ENCODE assay signal across 21 mouse cellular contexts in the genomic region with DNA sequence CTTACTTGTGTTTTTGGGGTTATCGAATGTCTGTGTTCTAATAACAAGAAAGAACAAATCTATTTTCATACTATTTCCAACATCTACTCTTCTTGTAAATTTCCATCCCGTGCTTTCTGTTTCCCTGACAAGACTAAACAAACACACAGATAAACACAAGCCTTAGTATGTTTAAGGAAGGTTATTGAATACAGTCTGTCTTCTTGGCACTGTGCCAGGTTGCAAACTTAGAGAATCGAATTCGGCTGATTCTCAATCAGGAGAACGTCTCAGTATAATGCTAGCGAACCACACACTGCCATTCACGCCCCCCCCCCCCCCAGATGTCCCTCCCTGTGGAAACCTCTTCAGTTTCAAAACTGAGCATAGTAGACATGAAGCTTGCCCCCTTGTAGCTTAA.
DNase-seq lines count a peak whose midpoint lies in the region; ATAC-seq and TF ChIP-seq lines count a peak whose summit lies in the region.
"Had no signal": no experiment of that assay in that cellular context is flagged by ENCODE, and none has a peak within 500 bp of the region (broad histone marks: within the 10 kb centered on the region; RNA-seq: fewer than 3 reads in every experiment).

No protein-coding gene starts in this region.

- H3K4me2 ChIP-seq in hindbrain, postnatal 0 days (ENCODE audit: low read depth, low read length) = no peak overlapping the region
- peak overlapping the region; percentile 7; the same call in 1 of the 2 replicates for H3K4me2 ChIP-seq in embryonic facial prominence, embryonic 13.5 days
- H3K4me2 ChIP-seq in neural tube, embryonic 14.5 days (ENCODE audit: low read depth, low read length) = no peak overlapping the region
- H3K4me2 ChIP-seq: hindbrain, embryonic 15.5 days; limb, embryonic 12.5 days; liver, embryonic 13.5 days; midbrain, embryonic 12.5 days had no signal

- TF ChIP-seq CTCF in hindbrain, postnatal 0 days (IDR thresholded peaks at IDR 0.05; ENCODE audit: low read depth) = no peak

- DNase-seq in hindbrain, postnatal 0 days (ENCODE audit: low spot score) = peak; percentile 44
- DNase-seq in hindbrain, embryonic 10.5 days (ENCODE audit: low spot score) = no peak
- DNase-seq in right cerebral cortex, postnatal 10 days (ENCODE audit: low spot score in 2 of 2) = peak; percentile 27 to 28
- DNase-seq in right cerebral cortex, adult 2 months (ENCODE audit: low spot score in 2 of 2) = no peak
- DNase-seq in layer of hippocampus, adult 11-12 months (ENCODE audit: low spot score) = no peak
- DNase-seq: adrenal gland, postnatal 10 days; gastrocnemius, postnatal 25 days; heart, adult 2 months; heart, postnatal 36 days; kidney, postnatal 36 days; liver, embryonic 13.5 days; spleen, adult 18-20 months; thymus, adult 2 months had no signal

- no peak for ATAC-seq in hindbrain, postnatal 0 days
- no peak for ATAC-seq in embryonic facial prominence, embryonic 13.5 days (ENCODE audit: insufficient number of reproducible peaks, insufficient read depth, low FRiP score, low TSS enrichment, low read depth)
- peak; percentile 65; the same call in 1 of the 2 replicates for ATAC-seq in neural tube, embryonic 14.5 days (ENCODE audit: low read depth)
- ATAC-seq: intestine, embryonic 16.5 days; Patski had no signal

- no peaks in the 10 kb centered on the region for H3K4me1 ChIP-seq in hindbrain, postnatal 0 days (ENCODE audit: insufficient read depth, low read length)
- no peaks in the 10 kb centered on the region for H3K4me1 ChIP-seq in hindbrain, embryonic 10.5 days (replicated peaks)
- peaks cover 15% of the 10 kb centered on the region for H3K4me1 ChIP-seq in embryonic facial prominence, embryonic 13.5 days
- no peaks in the 10 kb centered on the region for H3K4me1 ChIP-seq in neural tube, embryonic 14.5 days (ENCODE audit: control insufficient read depth, insufficient read depth, low read length)
- H3K4me1 ChIP-seq: hindbrain, embryonic 15.5 days; limb, embryonic 12.5 days; liver, embryonic 13.5 days had no signal

- H3K4me3 ChIP-seq in hindbrain, postnatal 0 days (ENCODE audit: low read length) = no peak overlapping the region
- no peak overlapping the region for H3K4me3 ChIP-seq in hindbrain, embryonic 10.5 days
- no peak overlapping the region for H3K4me3 ChIP-seq in embryonic facial prominence, embryonic 13.5 days
- no peak overlapping the region for H3K4me3 ChIP-seq in neural tube, embryonic 14.5 days (ENCODE audit: low read depth, low read length)
- H3K4me3 ChIP-seq: erythroblast, embryonic 14.5 days; heart, adult 2 months; hindbrain, embryonic 15.5 days; limb, embryonic 12.5 days; liver, embryonic 13.5 days; midbrain, embryonic 12.5 days had no signal

- H3K27me3 ChIP-seq in hindbrain, postnatal 0 days (ENCODE audit: insufficient read depth, low read length) = no peaks in the 10 kb centered on the region
- H3K27me3 ChIP-seq in hindbrain, embryonic 10.5 days (ENCODE audit: insufficient read depth, poor library complexity, severe bottlenecking) = no peaks in the 10 kb centered on the region
- H3K27me3 ChIP-seq in embryonic facial prominence, embryonic 13.5 days = no peaks in the 10 kb centered on the region
- no peaks in the 10 kb centered on the region for H3K27me3 ChIP-seq in neural tube, embryonic 14.5 days (ENCODE audit: control insufficient read depth, insufficient read depth, low read length)
- H3K27me3 ChIP-seq: hindbrain, embryonic 15.5 days; limb, embryonic 12.5 days; liver, embryonic 13.5 days; midbrain, embryonic 12.5 days; Patski had no signal

- H3K9ac ChIP-seq in hindbrain, postnatal 0 days (replicated peaks; ENCODE audit: low read length) = no peak overlapping the region
- H3K9ac ChIP-seq in embryonic facial prominence, embryonic 13.5 days = no peak overlapping the region
- no peak overlapping the region for H3K9ac ChIP-seq in neural tube, embryonic 14.5 days (replicated peaks; ENCODE audit: low read depth, low read length)
- H3K9ac ChIP-seq: hindbrain, embryonic 15.5 days; limb, embryonic 12.5 days; liver, embryonic 13.5 days; midbrain, embryonic 12.5 days had no signal

- H3K27ac ChIP-seq in hindbrain, postnatal 0 days = no peak overlapping the region
- no peak overlapping the region for H3K27ac ChIP-seq in hindbrain, embryonic 10.5 days
- no peak overlapping the region for H3K27ac ChIP-seq in embryonic facial prominence, embryonic 13.5 days
- no peak overlapping the region for H3K27ac ChIP-seq in neural tube, embryonic 14.5 days (ENCODE audit: low read depth, low read length)
- H3K27ac ChIP-seq: heart, adult 2 months; hindbrain, embryonic 15.5 days; limb, embryonic 12.5 days; liver, embryonic 13.5 days; midbrain, embryonic 12.5 days had no signal

- 42% methylated on average over 7 of the region's 7 CpGs for WGBS in hindbrain, postnatal 0 days
- WGBS in hindbrain, embryonic 10.5 days = 87% methylated on average over 7 of the region's 7 CpGs
- 32% methylated on average over 7 of the region's 7 CpGs for WGBS in embryonic facial prominence, embryonic 13.5 days
- WGBS in neural tube, embryonic 14.5 days = 45% methylated on average over 7 of the region's 7 CpGs

- H3K9me3 ChIP-seq in hindbrain, postnatal 0 days (ENCODE audit: low read length) = no peaks in the 10 kb centered on the region
- H3K9me3 ChIP-seq in hindbrain, embryonic 10.5 days = no peaks in the 10 kb centered on the region
- H3K9me3 ChIP-seq in embryonic facial prominence, embryonic 13.5 days = no peaks in the 10 kb centered on the region
- no peaks in the 10 kb centered on the region for H3K9me3 ChIP-seq in neural tube, embryonic 14.5 days (ENCODE audit: control insufficient read depth, low read length)
- H3K9me3 ChIP-seq: hindbrain, embryonic 15.5 days; limb, embryonic 12.5 days; liver, embryonic 13.5 days; midbrain, embryonic 12.5 days had no signal

- no peaks in the 10 kb centered on the region for H3K36me3 ChIP-seq in hindbrain, postnatal 0 days (ENCODE audit: insufficient read depth, low read length)
- no peaks in the 10 kb centered on the region for H3K36me3 ChIP-seq in hindbrain, embryonic 10.5 days
- no peaks in the 10 kb centered on the region for H3K36me3 ChIP-seq in embryonic facial prominence, embryonic 13.5 days
- no peaks in the 10 kb centered on the region for H3K36me3 ChIP-seq in neural tube, embryonic 14.5 days (ENCODE audit: control insufficient read depth, insufficient read depth, low read length)
- H3K36me3 ChIP-seq: hindbrain, embryonic 15.5 days; limb, embryonic 12.5 days; liver, embryonic 13.5 days; midbrain, embryonic 12.5 days had no signal

Comparison
In these comparisons a context has a peak if more than half of its experiments do, and no peak if none do; other contexts are left out.
1. DNase-seq: peak in hindbrain, postnatal 0 days (single experiment) and right cerebral cortex, postnatal 10 days (2 of 2); none in hindbrain, embryonic 10.5 days (single experiment), right cerebral cortex, adult 2 months (0 of 2) and layer of hippocampus, adult 11-12 months (single experiment).